Mouse (Mus musculus): Measurements from ENCODE around the gene Theg. TPM values are rescaled to one million over a fixed set of nuclear protein-coding genes. Genes with fewer than 3 reads are reported as not detected.

Theg gene
- total and polyA plus RNA-seq, 3 experiments: not detected

DNA sequence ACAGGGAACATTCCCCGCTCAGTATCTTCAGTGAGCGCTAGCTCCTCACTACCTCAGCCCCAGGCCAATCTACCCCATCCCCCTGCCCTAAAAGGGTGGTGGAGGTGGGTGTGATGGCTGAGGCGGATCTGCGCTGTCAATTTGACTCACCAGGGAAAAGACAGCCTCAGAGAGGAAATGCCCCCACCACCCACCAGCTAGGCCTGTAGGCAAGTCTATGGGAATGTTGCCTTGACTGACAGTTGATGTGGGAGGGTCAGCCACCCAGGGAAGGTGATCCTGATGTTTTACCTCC is 10.8 kb upstream of the Theg start:
- no peak for TF ChIP-seq EP300 (IDR thresholded peaks at IDR 0.05; ENCODE audit: low read depth in 1 of 2, low read length in 2 of 2)
- no peak for TF ChIP-seq USF1 (IDR thresholded peaks at IDR 0.05; ENCODE audit: low read depth, low read length)
- no peak for TF ChIP-seq NRF1 (IDR thresholded peaks at IDR 0.05; ENCODE audit: insufficient read depth, low read depth, low read length, poor library complexity, severe bottlenecking)
- TF ChIP-seq MXI1 (IDR thresholded peaks at IDR 0.05; ENCODE audit: low read depth, low read length): no peak
- no peak for TF ChIP-seq NELFE (IDR thresholded peaks at IDR 0.05; ENCODE audit: low read depth, low read length)
- no peak for TF ChIP-seq MAX (IDR thresholded peaks at IDR 0.05; ENCODE audit: low read length)
- no peak for TF ChIP-seq ETS1 (IDR thresholded peaks at IDR 0.05; ENCODE audit: low read depth, low read length)
- no peak for TF ChIP-seq TCF12 (IDR thresholded peaks at IDR 0.05; ENCODE audit: low read depth, low read length)
- TF ChIP-seq ZKSCAN1 (IDR thresholded peaks at IDR 0.05; ENCODE audit: low read depth, low read length): no peak
- TF ChIP-seq POLR2AphosphoS5 (IDR thresholded peaks at IDR 0.05; ENCODE audit: borderline replicate concordance, low read depth, low read length): no peak
- TF ChIP-seq E2F4 (IDR thresholded peaks at IDR 0.05; ENCODE audit: borderline replicate concordance, low read depth, low read length): no peak
- no peak for TF ChIP-seq USF2 (IDR thresholded peaks at IDR 0.05; ENCODE audit: borderline replicate concordance in 1 of 2, insufficient read depth in 1 of 2, low read depth in 1 of 2, low read length in 2 of 2)
- no peaks in the 10 kb centered on the region for H3K9me3 ChIP-seq (replicated peaks; ENCODE audit: insufficient read depth, low read length)
- H3K36me3 ChIP-seq (ENCODE audit: control insufficient read depth in 1 of 2, insufficient read depth in 2 of 2, low read length in 2 of 2): peaks cover 0 to 5% of the 10 kb centered on the region in 2 experiments; a peak in 2 of 4 replicates
- H3K4me3 ChIP-seq (ENCODE audit: control insufficient read depth in 1 of 2, insufficient read depth in 1 of 2, low read depth in 2 of 2, low read length in 2 of 2): no peak overlapping the region
- no peaks in the 10 kb centered on the region; a peak in 2 of 4 replicates for H3K27me3 ChIP-seq (ENCODE audit: control insufficient read depth in 1 of 2, insufficient read depth in 2 of 2, low read length in 2 of 2)
- no peaks in the 10 kb centered on the region for H3K79me2 ChIP-seq (ENCODE audit: control insufficient read depth, insufficient read depth, low read length, poor library complexity)
- H3K9ac ChIP-seq (ENCODE audit: control insufficient read depth, low read depth, low read length, poor library complexity, severe bottlenecking): no peak overlapping the region
- H3K4me1 ChIP-seq (ENCODE audit: control insufficient read depth in 1 of 2, insufficient read depth in 2 of 2, low read length in 2 of 2): peaks cover 4 to 10% of the 10 kb centered on the region in 2 experiments
- no peak for DNase-seq (ENCODE audit: low read depth, low spot score)
- H3K27ac ChIP-seq (ENCODE audit: control insufficient read depth, low read depth, low read length): no peak overlapping the region

GRCm38 (mm10) chr10:79597051-79597935 is 10.2 kb upstream of the Theg start:
- H3K4me1 ChIP-seq (ENCODE audit: control insufficient read depth in 1 of 2, insufficient read depth in 2 of 2, low read length in 2 of 2): peaks cover 4 to 10% of the 10 kb centered on the region in 2 experiments
- H3K9ac ChIP-seq (ENCODE audit: control insufficient read depth, low read depth, low read length, poor library complexity, severe bottlenecking): no peak overlapping the region
- H3K27ac ChIP-seq (ENCODE audit: control insufficient read depth, low read depth, low read length): no peak overlapping the region
- H3K36me3 ChIP-seq (ENCODE audit: control insufficient read depth in 1 of 2, insufficient read depth in 2 of 2, low read length in 2 of 2): peaks cover 0 to 5% of the 10 kb centered on the region in 2 experiments; a peak in 2 of 4 replicates
- H3K4me3 ChIP-seq (ENCODE audit: control insufficient read depth in 1 of 2, insufficient read depth in 1 of 2, low read depth in 2 of 2, low read length in 2 of 2): no peak overlapping the region
- H3K9me3 ChIP-seq (replicated peaks; ENCODE audit: insufficient read depth, low read length): no peaks in the 10 kb centered on the region
- H3K79me2 ChIP-seq (ENCODE audit: control insufficient read depth, insufficient read depth, low read length, poor library complexity): no peaks in the 10 kb centered on the region
- TF ChIP-seq CTCF (IDR thresholded peaks at IDR 0.05 in 2 of 3, conservative IDR thresholded peaks at IDR 0.05 in 1 of 3; ENCODE audit: control insufficient read depth in 1 of 3, insufficient read depth in 1 of 3, low read depth in 2 of 3, low read length in 3 of 3, poor library complexity in 1 of 3, severe bottlenecking in 1 of 3) (no peak), MYC (IDR thresholded peaks at IDR 0.05; ENCODE audit: low read depth, low read length) (no peak), POLR2AphosphoS5 (IDR thresholded peaks at IDR 0.05; ENCODE audit: borderline replicate concordance, low read depth, low read length) (no peak), E2F4 (IDR thresholded peaks at IDR 0.05; ENCODE audit: borderline replicate concordance, low read depth, low read length) (no peak), RAD21 (IDR thresholded peaks at IDR 0.05; ENCODE audit: low read depth, low read length) (no peak)
- no peaks in the 10 kb centered on the region; a peak in 2 of 4 replicates for H3K27me3 ChIP-seq (ENCODE audit: control insufficient read depth in 1 of 2, insufficient read depth in 2 of 2, low read length in 2 of 2)
- DNase-seq (ENCODE audit: low read depth, low spot score): peak; percentile 23

Data from MEL (cell line).